Mouse (Mus musculus) midbrain, embryonic 16.5 days (tissue): ENCODE data around the gene Nemf. TPM values are rescaled to one million over a fixed set of nuclear protein-coding genes. Genes with fewer than 3 reads are reported as not detected.
"Not testable (repeated sequence)": the region's sequence is repeated elsewhere in the genome, so short reads cannot be mapped to it uniquely, and the experiment has no call there.

Source experiments
- ATAC-seq: fragments of 200-750 bp; cut with Nextera tagmentation; 2 replicates; pipeline ENCODE4 v1.8.0; 2017; ENCODE audit warnings: moderate TSS enrichment
- H3K27ac ChIP-seq: fragments of 300-500 bp; sonication (generic); 2 replicates; pipeline ENCODE4 v1.5.1; 2014; ENCODE audit warnings: mild to moderate bottlenecking, low read length, mixed read lengths
- H3K27me3 ChIP-seq: fragments of 300-500 bp; sonication (generic); 2 replicates; pipeline ENCODE4 v1.6.1; 2014; ENCODE audit warnings: low read depth, low read length, mixed read lengths; ENCODE audit not compliant: control insufficient read depth, insufficient read depth
- H3K36me3 ChIP-seq: fragments of 300-500 bp; sonication (generic); 2 replicates; pipeline ENCODE4 v1.6.1; 2014; ENCODE audit warnings: mild to moderate bottlenecking, low read length, moderate library complexity, mixed read lengths; ENCODE audit not compliant: control insufficient read depth, insufficient read depth
- H3K4me1 ChIP-seq: fragments of 300-500 bp; sonication (generic); 2 replicates; pipeline ENCODE4 v1.6.1; 2014; ENCODE audit warnings: mild to moderate bottlenecking, low read length, mixed read lengths; ENCODE audit not compliant: control insufficient read depth, insufficient read depth
- H3K4me2 ChIP-seq: fragments of 300-500 bp; sonication (generic); 2 replicates; pipeline ENCODE4 v1.6.1; 2014; ENCODE audit warnings: mild to moderate bottlenecking, low read length, mixed read lengths
- H3K4me3 ChIP-seq: fragments of 300-500 bp; sonication (generic); 2 replicates; pipeline ENCODE4 v1.5.1; 2014; ENCODE audit warnings: low read depth, mild to moderate bottlenecking, low read length, moderate library complexity, mixed read lengths
- H3K9ac ChIP-seq: fragments of 300-500 bp; sonication (generic); 2 replicates; pipeline ENCODE4 v1.6.1; 2014; ENCODE audit warnings: low read depth, low read length, mixed read lengths
- H3K9me3 ChIP-seq: fragments of 300-500 bp; sonication (generic); replicated peaks from 2 replicates; pipeline ENCODE4 v1.6.1; 2014; ENCODE audit warnings: mild to moderate bottlenecking, low read length, mixed read lengths; ENCODE audit not compliant: control insufficient read depth, poor library complexity, severe bottlenecking
- WGBS: fragments of 180-500 bp; shearing (Covaris S2); extraction: QIAGEN DNeasy Blood & Tissue Kit; methylation state at CpG from one replicate; pipeline ENCODE4 v1.1.7; 2014; 5-methylcytosine and 5-hydroxymethylcytosine counted together
- polyA plus RNA-seq: library from polyadenylated mRNA; unstranded; fragments of >200 nt; fragmentation: Nextera tagmentation; extraction: Ambion mirVana; gene quantifications from 2 replicates; pipeline ENCODE4 v1.2.1, GENCODE M21; 2015

The Nemf gene
- polyA plus RNA-seq, 1 experiment from 2014 or later: 86.5 TPM

DNA sequence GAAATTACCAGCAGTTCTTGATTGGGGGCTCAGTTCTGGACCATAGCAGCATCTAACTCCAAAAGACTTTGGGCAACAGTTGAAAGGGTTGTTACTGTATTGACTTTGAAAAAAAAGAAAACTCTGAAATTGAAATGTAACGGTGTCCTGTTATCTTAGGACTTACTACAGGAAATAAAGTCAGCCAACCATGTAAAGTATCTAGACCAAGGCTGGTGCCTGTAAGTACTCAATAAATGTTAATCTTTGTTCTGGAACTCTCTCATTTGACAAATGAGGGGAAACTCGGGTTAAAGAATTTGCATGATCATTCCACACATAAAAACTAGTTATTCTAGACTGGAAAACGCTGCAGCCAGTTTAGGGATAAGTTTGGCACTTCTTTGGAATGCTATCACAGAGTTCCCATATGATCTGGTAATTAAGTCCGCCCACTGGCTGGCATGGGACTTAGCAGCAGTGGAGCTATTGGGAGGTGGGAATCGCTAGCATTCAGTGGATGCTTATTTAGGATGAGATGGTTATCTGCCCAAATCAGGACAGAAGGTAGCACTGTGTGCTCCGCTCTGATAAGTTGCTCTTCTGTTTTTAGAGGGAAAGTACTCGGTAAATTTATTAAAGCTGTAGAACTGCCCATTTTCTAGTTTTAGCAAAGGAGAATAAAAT, 32.4 kb upstream of the Nemf start:
- Histone ChIP-seq H3K36me3 (no peaks in the 10 kb centered on the region), H3K9ac (no peak overlapping the region), H3K27ac (no peak overlapping the region), H3K4me1 (no peaks in the 10 kb centered on the region), H3K4me3 (no peak overlapping the region), H3K9me3 (no peaks in the 10 kb centered on the region), H3K4me2 (no peak overlapping the region), H3K27me3 (no peaks in the 10 kb centered on the region)
- WGBS: 67% methylated on average over 7 of the region's 7 CpGs
- no peak for ATAC-seq

DNA sequence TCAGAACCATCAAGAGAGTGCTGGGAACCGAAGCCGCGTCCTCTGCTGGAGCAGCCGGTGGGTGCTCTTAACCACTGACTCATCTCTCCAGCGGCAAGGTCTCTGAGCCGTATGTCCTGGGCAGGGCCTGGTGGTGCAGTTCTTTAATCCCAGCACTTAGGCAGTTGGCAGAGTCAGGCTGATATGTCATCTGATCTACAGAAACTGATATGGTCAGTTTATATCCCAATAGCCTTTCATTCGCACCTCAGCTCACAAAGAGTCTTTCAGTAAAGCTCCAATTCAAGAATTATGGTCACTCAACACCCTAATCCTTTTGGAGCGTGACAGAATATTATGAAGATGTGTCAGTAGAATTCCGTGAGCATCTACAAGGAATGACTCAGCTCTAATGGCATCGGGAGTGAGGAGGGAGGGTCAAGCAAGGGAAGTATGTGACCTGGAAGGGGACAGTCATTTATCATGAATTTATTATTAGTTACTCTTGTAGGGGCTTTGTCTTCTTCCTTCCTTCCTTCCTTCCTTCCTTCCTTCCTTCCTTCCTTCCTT, 31.4 kb upstream of the Nemf start:
- H3K9ac ChIP-seq: no peak overlapping the region
- no peak overlapping the region for H3K4me2 ChIP-seq
- H3K4me3 ChIP-seq: no peak overlapping the region
- no peaks in the 10 kb centered on the region for H3K4me1 ChIP-seq
- H3K27me3 ChIP-seq: no peaks in the 10 kb centered on the region
- no peaks in the 10 kb centered on the region for H3K36me3 ChIP-seq
- 85% methylated on average over 10 of the region's 10 CpGs for WGBS
- no peaks in the 10 kb centered on the region for H3K9me3 ChIP-seq
- H3K27ac ChIP-seq: no peak overlapping the region
- no peak for ATAC-seq

DNA sequence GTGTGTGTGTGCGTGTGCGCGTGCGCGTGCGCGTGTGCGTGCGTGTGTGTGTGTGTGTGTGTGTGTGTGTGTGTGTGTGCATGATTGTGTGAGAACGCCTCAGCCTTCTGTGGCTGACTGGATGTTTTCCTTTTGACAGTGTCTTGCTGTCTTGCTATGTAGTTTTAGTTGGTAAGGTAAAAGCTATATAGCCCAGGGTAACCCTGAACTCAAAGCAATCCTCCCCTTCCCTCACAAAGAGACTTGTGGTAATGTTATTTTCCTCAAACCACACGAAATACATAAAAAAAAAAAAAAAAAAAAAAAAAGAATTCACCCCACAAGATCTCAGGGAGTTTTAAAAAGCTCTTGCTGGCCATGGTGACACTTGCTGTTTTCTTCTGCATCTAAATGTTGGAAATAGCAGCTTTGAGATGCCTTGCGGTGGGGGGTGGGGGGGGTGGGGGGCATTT, 29.3 kb upstream of the Nemf start:
- 80% methylated on average over 12 of the region's 12 CpGs for WGBS
- not testable (repeated sequence) for H3K27ac ChIP-seq, H3K27me3 ChIP-seq, H3K36me3 ChIP-seq, H3K4me1 ChIP-seq, H3K4me3 ChIP-seq, H3K9me3 ChIP-seq, H3K4me2 ChIP-seq, ATAC-seq, H3K9ac ChIP-seq

DNA sequence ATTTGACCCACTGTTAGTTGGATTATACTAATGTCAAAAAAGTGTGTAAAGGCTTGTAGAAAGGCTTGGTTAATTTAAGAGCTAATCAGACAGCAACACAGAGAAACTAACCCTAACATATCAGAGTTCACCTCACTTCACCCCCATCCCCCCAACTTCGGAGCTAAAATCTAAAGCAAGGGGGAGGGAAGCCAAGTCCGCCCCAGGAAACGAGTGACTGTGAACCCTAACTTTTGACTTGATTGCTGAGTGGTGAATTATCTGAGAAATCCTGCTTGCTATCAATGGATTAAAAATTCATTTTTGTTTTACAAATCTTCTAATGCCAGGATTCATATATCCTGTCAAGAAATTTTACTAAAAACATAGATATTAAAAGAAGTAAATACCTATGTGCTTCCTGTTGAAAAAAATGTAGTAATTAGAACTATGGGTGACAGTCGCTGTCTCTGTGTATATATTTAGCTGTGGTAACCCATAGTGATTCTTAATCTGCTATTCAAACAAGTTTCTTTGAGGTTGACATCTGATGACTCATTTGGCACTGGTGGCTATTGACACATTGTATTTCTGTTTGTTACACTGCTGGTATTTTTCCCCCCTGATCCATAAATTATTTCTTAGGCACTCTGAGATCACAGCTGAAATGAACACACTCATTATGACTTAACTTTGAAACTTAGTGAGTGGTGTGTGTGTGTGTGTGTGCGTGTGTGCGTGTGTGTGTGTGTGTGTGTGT, 28.7 kb upstream of the Nemf start:
- ATAC-seq: no peak
- H3K9me3 ChIP-seq: no peaks in the 10 kb centered on the region
- H3K4me1 ChIP-seq: no peaks in the 10 kb centered on the region
- no peaks in the 10 kb centered on the region for H3K27me3 ChIP-seq
- H3K27ac ChIP-seq: no peak overlapping the region
- H3K36me3 ChIP-seq: no peaks in the 10 kb centered on the region
- WGBS: 75% methylated on average over 6 of the region's 6 CpGs
- no peak overlapping the region for H3K9ac ChIP-seq
- no peak overlapping the region for H3K4me2 ChIP-seq
- no peak overlapping the region for H3K4me3 ChIP-seq

DNA sequence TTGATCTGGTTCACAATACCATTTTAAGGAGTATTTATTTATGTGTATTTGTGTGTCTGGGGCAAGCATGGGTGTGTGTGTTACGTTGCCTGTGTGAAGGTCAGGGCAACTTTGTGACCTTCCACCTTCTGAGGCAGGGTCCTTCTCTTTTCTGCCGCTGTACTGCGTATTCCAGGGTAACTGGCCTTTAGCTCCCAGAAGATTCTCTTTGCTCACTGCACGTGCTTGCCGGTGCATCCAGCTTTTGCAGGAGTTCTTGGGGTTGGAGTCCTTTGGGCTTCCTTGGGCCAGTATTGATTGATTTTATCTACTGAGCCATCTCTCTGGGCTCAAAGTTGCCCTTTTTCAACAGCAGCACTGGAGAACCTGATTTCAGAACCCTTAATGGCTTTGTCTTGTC, 27.6 kb upstream of the Nemf start:
- no peaks in the 10 kb centered on the region for H3K9me3 ChIP-seq
- ATAC-seq: no peak
- H3K9ac ChIP-seq: no peak overlapping the region
- no peak overlapping the region for H3K4me3 ChIP-seq
- no peaks in the 10 kb centered on the region for H3K27me3 ChIP-seq
- 88% methylated on average over 5 of the region's 5 CpGs for WGBS
- H3K4me1 ChIP-seq: no peaks in the 10 kb centered on the region
- H3K36me3 ChIP-seq: no peaks in the 10 kb centered on the region
- no peak overlapping the region for H3K4me2 ChIP-seq
- no peak overlapping the region for H3K27ac ChIP-seq

DNA sequence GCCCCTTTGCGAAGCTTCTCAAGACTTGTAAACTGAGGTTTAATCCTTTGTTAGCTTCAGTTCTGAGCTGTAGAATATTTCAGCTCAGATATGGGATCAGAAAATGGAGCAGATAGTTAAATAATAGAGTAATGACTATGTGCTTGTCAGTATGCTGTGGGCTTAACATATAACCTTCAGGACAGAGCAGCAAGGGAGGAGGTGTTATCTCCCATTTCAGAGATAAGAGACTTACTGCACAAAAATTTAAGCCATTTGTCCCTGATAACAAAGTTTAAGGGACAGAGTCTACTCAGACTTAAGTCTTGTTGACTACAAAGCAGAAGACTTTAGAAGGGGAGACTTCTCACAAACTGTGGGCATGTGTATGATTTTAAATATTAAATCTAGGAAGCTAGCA, 25.9 kb upstream of the Nemf start:
- Histone ChIP-seq H3K27ac (no peak overlapping the region), H3K27me3 (no peaks in the 10 kb centered on the region)
- 95% methylated on average over 1 of the region's 1 CpGs for WGBS

DNA sequence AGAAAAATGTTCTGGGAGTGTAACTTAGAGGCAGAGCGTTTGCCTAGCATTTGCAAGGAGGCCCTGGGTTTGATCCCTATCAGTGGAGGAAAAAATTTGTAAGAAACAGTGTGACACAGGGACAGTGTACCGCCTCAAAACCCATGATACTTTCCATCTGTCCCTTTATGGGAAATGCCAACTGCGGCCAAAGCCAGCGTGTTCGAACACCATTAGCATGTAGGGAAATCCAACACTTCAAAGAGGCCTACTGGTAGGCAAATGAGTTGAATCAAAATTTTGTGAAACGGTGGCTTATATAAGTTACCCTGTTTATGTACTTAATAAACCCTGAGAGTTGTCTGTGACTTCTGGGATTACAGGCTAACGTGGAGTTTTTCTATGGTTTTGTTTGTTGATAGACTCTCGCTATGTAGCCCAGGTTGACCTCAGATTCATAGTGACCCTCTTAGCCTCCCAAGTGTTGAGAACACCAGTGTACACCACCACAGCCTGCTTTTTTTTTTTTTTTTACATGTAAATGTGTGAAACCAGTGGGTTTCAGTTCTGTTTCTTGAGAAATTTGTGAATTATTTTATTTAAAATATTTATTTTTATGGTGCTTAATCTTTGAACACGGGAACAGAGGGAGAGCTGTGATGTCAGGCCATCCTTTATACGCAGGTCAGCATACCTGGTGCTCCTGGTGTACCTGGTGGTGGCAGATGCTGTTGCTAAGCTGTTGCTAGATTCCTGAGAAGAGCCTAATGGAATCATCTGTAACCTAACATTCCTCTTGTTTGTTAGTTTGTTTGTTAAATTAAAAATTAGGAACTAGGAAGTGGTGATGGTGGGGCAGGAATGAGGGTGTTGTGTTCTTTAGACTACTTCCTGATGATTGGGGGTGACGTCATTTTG, 21.8 kb upstream of the Nemf start:
- Histone ChIP-seq H3K36me3 (no peaks in the 10 kb centered on the region), H3K27ac (no peak overlapping the region), H3K4me1 (peaks cover 14% of the 10 kb centered on the region), H3K9me3 (no peaks in the 10 kb centered on the region), H3K27me3 (no peaks in the 10 kb centered on the region), H3K4me2 (no peak overlapping the region), H3K4me3 (no peak overlapping the region), H3K9ac (no peak overlapping the region)
- no peak for ATAC-seq
- 94% methylated on average over 11 of the region's 11 CpGs for WGBS

More for the DNA sequence above, 25.9 kb upstream of the Nemf start:
- Histone ChIP-seq H3K4me3 (no peak overlapping the region), H3K4me2 (no peak overlapping the region), H3K36me3 (no peaks in the 10 kb centered on the region), H3K9me3 (no peaks in the 10 kb centered on the region), H3K9ac (no peak overlapping the region), H3K4me1 (no peaks in the 10 kb centered on the region)
- no peak for ATAC-seq

DNA sequence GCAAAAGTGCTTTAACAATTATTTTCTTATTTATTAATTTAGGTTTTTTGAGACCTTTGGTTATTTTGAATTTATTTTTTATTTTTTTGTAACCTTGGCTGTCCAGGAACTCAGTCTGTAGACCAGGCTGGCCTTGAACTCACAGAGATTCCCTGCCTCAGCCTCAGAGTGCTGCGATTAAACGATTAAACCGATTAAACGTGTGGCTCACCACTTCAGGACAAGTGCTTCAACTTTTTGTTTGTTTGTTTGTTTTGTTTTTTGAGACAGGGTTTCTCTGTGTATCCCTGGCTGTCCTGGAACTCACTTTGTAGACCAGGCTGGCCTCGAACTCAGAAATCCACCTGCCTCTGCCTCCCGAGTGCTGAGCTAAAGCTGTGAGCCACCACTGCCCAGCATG, 20.7 kb upstream of the Nemf start:
- H3K4me2 ChIP-seq, ATAC-seq, H3K27ac ChIP-seq, H3K36me3 ChIP-seq, H3K9me3 ChIP-seq, H3K4me3 ChIP-seq, H3K27me3 ChIP-seq, H3K9ac ChIP-seq: not testable (repeated sequence)
- 93% methylated on average over 6 of the region's 6 CpGs for WGBS
- peaks cover 22% of the 10 kb centered on the region for H3K4me1 ChIP-seq
